Mouse (Mus musculus) lung, adult 18-20 months (tissue): Measurements from ENCODE around the gene Dock4.

Experiments
- DNase-seq, 2 experiments: peaks; one replicate each; pipeline ENCODE4 v3.0.0; 2022; ENCODE audit warnings: mixed read lengths in 2 of 2

Gene Dock4

DNA sequence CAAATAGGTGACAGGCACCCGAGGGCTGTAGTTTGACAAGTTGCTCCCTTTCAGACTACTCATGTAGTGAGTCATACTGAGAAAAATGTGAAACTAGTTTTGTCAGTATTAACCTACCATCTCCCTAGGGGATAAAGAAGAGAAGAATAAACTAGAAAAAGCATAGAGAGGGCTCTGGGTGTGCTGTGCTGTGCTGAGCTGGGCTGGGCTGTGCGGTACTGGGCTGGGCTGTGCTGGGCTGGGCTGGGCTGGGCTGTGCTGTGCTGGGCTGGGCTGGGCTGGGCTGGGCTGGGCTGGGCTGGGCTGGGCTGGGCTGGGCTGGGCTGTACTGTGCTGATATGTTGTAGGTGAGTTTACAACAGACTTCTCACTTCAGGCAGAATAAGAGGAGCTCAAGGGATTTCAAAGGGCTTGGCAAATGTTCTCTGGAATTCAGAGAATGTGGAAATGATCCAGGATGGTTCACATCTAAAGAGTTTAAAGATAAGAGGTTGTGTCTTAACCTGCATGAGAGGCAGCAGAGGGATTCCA lies 442.6 kb downstream of the Dock4 start:
- no peak for DNase-seq

DNA sequence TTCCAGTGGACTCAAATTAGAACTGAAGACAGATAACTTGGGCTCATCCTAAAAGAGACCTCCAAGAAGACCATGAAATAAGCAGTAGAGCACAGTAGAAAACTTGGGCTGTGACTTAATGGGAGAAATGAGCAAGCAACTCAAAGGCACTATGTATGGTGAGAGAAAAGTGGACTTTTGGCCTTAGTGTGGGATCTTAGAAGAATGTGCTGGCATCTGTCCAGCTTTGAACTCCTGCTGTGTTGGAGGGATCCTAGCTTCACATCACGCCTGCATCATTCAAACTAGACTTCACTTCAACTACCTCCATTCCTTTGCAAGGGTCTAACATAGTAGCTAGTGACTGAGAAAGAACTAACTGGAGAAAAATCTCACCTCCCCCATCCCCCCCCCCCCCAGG lies 443.1 kb downstream of the Dock4 start:
- no peak for DNase-seq

DNA sequence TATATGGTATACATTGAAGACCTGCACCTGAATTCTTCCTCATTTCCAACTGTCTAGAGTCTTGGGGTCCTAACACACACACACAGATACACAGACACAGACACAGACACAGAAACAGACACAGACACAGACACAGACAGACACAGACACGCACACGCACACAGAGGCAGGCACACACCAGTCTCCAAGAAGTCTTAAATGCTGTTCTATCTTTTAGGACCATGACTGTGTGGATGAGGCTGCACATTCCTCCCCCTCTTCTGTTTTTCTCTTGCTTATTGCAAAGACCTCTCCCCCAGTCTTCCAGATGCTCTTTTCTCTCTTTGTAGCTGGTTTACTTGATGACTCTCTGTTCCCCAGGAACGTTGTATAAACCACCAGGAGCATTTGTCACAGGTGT lies 443.8 kb downstream of the Dock4 start:
- DNase-seq = no peak

DNA sequence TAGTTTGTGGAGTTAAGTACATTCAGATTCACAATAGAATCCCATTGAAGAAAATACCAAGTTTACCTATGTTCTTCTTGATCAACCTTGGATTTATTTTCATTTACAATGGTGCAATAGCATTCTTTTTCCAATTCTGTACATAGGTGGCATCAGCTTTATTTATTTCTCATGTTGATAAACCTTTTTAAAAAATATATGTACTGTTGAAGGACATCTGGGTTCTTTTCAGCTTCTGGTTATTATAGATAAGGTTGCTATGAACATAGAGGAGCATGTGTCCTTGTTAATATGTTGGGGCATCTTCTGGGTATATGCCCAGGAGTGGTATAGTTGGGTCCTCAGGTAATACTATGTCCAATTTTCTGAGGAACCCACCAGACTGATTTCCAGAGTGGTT lies 445.4 kb downstream of the Dock4 start:
- DNase-seq = no peak

DNA sequence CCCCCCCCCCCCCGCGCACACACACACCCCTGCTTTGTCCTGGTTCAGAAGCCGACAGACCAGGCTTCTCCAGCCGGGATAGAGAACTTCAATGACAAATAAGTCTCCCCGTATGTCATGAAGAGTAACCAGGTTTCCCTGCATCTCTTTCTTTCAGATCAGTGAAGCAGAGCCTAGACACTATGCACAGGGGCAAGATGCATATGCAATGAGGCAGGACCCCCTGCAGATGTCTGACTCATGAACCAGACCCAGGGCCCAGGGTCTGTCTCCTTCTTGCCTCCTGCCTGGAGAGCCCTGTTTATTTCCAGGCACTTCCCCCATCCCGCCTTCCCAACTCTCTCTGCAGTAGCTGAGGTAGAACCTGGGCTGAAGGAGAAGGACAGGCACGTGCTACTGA lies 448.0 kb downstream of the Dock4 start:
- no peak for DNase-seq

DNA sequence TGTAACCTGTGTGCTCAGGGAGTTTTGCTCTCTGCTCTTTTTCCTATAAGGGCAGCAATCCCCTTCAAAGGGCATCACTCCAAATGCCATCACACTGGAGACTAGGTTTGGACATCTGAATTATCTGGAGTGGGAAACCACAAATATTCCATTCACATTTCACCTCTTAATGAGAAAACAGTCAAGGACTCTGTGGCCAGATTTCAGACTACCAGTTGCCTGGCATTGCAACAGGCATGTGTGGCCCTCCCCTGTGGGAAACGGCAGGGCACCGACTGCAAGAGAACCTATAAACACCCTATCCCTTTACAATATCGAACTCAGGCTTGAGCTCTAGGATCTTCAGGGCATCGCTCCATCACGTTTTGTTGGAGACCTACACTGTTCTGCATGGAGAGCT lies 448.9 kb downstream of the Dock4 start:
- no peak for DNase-seq
